Mouse (Mus musculus): Measurements from ENCODE around the gene Kyat1. TPM values are rescaled to one million over a fixed set of nuclear protein-coding genes. Genes with fewer than 3 reads are reported as not detected.
A peak's percentile ranks its signal among the peaks of the same experiment; 100 is the strongest.

The Kyat1 gene
- total RNA-seq (2021) = 10 to 100 TPM; 43.1 to 44.0 TPM

DNA sequence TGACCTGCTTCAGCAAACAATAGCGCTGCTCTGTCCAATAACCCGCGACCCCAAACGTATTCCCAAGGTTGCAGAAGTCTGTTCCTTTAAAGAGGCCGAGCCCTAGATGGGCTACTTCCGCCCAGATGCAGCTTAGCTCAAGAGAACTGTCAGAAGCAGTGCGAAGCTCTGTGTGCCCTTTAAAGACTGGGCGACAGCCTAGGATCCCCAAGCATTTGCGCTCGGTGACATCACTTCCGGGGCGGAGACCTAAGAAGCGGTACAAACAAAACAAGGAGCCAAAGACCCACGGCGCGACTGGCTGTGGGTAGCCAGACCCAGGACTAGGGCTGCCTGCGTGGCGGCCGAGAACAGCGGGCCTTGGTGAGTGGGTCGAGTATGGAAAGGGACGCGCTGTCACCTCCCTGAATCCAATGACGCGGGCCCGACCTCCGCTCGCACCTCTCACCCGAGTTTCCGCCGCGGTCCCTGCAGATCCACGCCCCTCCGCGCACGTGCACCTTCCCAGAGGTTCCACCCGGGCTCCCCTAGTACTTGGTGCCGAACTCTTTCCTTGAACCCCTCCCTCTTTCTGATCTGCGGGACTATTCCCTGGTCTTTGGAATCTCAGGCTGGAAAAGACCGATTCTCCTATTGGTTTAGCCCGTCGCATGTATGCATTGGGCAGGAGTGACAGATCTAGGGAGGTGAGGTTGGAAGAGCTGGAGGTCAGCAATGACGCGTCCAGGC, at the start of gene Kyat1:
Gene Kyat1, minus strand, starts transcription at position 219 of the 729 bp plus-strand sequence.
- intact Hi-C loops (cut with DNase I) = loop anchor here (1.0 to 2.0 kb wide), 3 partner anchors 27 to 65 kb away; partner anchors contain the start of genes Lrrc8a and Spout1
- DNase-seq (ENCODE audit: low spot score) = peak; percentile 89

DNA sequence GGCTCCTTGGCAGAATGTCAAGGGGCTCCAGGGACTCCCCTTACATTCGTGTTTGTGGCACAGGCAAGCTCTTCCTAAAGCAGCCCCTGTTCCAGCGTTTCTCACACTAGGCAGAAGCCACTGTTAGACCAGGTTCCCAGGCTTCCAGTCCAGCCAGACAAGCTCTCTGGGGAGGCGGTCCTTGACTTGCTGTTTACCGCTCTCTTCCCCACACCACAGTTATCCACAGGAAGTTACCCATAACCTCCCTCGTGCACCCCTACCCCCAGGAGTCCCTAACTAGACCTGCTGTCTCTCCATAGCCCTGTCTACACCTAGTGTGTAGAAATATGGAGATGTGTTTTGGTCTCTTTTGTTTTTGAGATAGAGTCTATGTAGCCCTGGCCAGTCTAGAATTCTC, 48.2 kb upstream of the Kyat1 start:
- no peak for DNase-seq (ENCODE audit: low spot score)
- intact Hi-C loops (cut with DNase I) = no loop called here

DNA sequence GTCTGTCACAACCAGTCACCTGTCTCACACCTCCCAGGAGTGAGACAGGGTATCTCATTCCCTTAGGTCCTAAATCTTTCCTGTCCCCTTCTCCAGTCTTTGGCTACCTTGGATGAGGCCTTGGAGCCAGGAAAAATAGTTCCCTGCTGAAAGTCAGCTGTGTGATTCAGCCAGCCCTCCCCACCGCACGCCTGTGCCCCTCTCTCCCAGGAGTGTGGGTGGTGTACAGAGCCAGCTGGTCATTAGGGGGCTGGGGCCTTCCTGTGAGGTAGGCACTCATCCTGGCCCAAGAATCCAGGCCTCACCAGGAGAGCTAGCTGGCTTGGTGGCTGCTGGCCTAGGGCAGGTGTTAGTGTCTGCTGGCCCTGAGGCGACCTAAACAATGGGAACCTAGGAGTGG, 46.9 kb upstream of the Kyat1 start:
- intact Hi-C loops (cut with DNase I) = no loop called here
- no peak for DNase-seq (ENCODE audit: low spot score)

DNA sequence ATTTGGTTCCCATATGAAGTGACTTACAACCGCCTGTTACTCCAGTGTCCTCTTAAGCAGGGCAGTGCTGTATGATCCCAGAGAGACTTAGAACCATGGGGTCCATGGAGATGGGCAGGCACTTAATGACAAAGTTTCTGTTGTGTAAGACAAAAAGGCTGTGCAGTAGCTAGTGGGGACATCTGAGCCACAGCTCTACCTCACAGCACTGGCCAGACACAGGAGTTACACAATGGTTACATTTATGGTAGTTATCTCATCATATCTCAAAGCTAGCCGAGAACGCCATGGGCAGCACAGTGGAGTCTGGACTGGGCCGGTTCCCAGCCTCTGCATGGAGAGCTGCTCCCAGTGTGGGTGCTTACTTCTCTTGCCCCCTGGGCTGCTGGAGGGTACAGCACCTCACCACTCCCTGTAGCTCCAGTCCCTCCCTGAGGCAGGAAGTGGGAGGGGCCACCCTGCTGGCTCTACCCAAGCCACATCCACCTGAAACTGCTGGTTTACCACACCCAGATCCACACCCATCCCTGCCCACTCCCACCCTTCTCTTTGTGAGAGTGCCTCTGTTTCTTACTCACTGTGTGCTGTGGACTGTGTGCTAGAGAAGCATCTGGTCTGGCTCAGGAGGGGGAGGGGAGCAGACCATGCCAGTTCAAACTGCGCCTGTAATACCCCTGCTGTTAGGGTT, 45.9 kb upstream of the Kyat1 start:
- no peak for DNase-seq (ENCODE audit: low spot score)
- intact Hi-C loops (cut with DNase I) = no loop called here

DNA sequence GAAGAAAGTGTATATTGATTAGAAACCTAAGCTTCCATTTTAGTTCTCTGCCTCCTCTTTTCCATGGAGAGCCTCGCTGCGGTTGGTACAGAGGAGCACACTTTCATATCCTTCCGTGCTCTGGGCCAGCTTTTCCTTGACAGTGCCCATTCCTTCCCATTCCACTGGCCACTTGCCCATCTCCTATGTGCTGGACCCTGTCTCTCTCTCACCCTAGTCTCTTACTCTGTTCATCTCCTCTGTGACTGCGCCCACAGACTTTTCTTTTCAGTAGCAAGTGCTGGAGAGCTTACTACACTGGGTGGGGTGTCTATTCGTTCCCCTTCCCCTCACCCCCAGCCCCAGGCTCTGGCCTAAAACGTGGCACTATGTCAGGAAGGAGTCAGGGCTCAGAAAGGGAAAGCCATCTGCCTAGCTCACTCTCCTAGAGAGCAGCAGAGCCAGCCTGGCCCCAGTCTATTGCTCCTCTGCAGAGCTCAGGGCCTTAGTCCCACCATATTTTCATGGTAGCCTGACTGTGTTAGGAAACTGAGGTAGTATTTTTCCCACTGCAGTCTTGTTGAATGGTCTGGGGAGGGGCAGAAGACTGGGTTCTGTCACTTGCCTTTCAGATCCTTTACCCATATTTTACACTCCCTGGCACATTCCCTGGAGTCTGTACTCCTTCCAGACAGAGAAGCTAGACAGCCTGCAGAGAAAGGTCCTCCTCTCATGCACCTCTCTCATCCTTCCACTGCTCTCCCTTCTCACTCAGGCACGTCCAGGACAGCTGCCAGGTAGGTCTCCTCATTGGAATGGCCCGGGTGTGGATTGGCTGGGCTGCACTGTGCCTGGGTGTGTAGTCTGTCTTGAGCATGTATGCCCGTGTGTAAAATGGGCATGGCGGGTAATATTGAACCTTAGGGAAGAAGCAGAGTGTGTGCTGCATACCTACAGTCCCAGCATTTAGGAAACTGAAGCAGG, 44.8 kb upstream of the Kyat1 start:
- intact Hi-C loops (cut with DNase I) = no loop called here

DNA sequence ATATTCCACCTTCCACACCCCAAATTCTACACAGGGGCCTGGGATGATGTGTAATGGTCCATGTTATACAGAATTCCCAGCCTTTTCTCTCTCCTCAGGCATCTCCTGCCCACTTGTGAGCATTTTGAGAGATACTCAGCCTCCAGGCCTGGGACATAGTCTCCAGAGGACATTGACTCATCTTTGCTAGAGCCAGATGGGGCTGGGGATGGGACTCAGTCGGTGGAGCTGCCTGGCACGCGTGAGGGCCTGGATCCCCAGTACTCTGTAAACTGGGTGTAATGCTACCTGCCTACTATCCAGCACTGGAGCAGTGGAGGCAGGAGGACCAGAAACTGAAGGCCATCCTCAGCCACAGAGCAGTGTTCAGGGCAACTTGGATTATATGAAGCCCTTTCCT, 43.5 kb upstream of the Kyat1 start:
- no peak for DNase-seq (ENCODE audit: low spot score)
- intact Hi-C loops (cut with DNase I) = no loop called here

More for the DNA sequence above, 44.8 kb upstream of the Kyat1 start:
- DNase-seq (ENCODE audit: low spot score) = no peak

DNA sequence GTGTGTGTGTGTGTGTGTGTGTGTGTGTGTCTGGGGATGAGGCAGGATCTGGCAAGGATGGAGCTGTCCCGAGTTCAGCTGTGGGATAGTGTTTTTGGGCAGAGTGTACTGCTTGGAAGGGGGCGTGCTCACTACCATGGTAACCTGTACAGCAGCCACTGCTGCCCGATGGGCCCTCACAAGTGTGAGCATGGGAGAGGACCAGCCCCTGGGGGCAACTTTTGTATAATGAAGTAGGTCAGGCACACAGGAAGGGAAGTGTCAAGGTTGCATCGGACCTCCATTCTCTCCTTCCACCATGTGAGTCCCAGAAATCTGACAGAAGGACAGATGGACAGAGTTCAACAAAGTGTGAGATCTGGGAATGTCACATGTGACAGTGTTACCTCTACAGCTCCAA, 42.0 kb upstream of the Kyat1 start:
- no peak for DNase-seq (ENCODE audit: low spot score)
- intact Hi-C loops (cut with DNase I) = no loop called here

DNA sequence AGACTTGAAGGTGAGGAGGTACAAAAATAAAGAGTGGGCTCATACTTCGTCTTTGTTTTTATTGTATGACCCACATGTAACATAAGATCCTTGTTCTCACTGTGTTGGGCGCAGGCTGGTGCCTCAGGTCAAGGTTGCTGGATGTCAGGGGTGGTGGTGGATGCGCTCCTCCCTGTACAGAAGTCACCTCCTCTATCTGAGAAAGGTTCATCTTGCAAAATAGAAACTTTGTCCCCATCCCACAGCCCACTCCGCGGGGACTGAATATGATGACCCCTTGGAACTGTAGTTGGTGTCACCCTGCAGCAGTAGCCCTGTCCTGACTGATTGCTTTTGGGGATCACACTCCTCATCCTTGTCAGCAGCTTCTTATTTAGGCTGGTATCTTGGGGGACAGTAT, 41.4 kb upstream of the Kyat1 start:
- no peak for DNase-seq (ENCODE audit: low spot score)
- intact Hi-C loops (cut with DNase I) = no loop called here

DNA sequence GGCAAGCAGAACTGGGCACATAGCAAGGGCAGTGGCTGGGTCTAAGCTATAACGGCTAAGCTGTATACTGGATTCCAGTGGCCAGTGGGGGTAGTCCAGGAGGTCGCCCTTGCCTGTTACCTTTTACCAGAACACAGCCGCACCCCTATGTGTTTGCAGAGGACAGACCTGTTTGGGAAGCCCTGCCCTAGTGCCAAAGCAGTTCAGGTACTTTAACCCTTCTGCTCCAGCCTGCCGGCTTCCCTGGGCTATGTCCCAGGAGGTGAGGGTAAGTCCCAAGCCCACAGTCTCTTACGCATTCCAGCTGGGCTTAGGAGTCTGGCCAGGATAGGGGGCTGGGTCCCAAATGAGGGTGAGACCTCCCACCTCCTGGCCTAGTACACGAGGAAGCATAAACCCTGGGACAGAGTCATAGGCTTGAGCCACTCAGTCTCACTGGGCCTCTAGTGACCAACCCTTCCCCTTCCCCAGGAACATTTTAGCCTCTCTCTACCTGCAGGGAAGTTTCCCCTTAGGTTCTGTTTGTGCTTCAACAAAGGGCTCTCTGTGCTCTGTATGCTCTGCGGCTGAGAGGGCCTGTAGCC, 39.0 kb upstream of the Kyat1 start:
- intact Hi-C loops (cut with DNase I) = loop anchor here (2.0 kb wide), 1 partner anchor 14 kb away; no protein-coding TSS in a partner anchor
- no peak for DNase-seq (ENCODE audit: low spot score)

DNA sequence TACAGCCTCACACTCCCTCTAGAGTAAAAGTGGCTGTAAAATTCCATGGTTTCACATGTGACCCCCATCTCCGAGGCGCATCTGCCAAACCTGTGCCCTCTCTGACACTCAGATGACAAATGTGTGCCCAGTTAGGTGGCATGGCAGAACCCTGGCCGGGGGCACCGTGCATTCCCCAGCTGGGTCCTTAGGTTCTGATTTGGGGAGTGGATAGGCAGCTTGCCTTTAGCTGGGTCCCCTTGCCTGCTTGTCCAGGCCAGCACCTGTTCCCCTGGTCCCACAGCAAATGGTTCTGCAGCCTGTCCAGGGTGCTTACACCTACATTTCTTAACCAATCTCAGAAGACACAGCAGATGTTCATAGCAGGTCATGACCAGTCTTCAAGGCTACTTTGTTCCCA, 37.7 kb upstream of the Kyat1 start:
- intact Hi-C loops (cut with DNase I) = no loop called here
- no peak for DNase-seq (ENCODE audit: low spot score)

DNA sequence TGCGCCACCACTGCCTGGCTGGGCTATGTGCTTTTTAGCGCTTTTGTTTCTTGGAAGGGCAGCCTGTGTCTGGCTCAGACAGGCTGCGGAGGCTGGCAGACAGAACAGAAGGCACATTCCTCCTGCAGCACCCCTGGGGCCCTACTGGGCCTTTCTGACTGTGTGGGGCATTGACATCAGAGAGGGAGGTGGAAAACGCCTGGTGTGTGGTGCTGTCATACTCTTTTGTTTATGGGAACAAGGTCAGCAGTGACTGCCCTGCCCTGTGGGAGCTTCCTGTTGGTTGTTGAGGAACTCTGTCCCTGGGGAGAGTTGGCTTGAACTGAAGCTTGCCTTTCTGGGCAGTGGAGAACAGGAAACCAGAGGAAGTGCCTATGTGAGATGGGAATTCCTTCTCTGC, 36.9 kb upstream of the Kyat1 start:
- intact Hi-C loops (cut with DNase I) = loop anchor here (1.0 kb wide), 1 partner anchor 21 kb away; no protein-coding TSS in a partner anchor

DNA sequence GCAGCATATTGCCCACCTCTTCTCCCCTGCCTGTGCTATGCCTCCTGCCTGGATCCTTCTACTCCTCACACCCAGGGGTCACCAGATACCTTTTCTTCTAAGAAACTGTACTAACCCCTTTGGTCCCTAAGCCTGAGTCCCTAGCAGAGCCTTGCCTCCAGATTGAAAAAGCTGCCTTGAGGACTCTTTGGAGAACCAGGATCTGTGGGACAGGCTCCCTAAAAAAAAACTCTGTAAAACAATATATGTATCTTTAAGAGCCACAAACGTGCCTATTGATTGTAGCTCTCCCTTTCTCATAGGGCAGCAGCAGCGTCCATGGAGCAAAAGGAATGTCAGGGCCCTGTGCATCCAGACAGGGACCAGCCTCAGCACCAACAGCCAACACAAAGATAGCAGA, 34.6 kb upstream of the Kyat1 start, which contains the start of gene Gm28035:
Gene Gm28035, plus strand, starts transcription at position 301 of the 400 bp plus-strand sequence.
- intact Hi-C loops (cut with DNase I) = no loop called here
- no peak for DNase-seq (ENCODE audit: low spot score)

More for the DNA sequence above, 36.9 kb upstream of the Kyat1 start:
- peak; percentile 83 for DNase-seq (ENCODE audit: low spot score)

DNA sequence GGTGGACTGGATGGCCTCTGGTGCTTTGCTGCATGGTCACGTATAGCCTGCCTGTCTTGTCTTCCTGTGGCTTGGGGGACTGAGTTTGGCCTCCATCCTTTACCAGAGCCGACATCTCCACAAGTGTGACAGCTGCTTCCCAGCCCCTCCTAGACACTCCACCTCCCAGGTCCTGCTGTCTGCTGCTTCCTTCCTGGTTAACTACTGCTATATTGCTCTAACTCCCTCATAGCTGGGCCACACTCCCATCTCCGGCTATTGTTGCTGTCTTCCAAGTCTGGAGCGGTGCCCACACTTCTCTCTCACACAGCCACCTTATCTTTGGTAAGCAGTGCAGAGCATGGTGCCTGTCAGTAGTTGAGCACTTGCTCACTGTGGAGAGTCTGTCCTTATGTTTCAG, 34.1 kb upstream of the Kyat1 start:
- peak; percentile 71 for DNase-seq (ENCODE audit: low spot score)
- intact Hi-C loops (cut with DNase I) = no loop called here

DNA sequence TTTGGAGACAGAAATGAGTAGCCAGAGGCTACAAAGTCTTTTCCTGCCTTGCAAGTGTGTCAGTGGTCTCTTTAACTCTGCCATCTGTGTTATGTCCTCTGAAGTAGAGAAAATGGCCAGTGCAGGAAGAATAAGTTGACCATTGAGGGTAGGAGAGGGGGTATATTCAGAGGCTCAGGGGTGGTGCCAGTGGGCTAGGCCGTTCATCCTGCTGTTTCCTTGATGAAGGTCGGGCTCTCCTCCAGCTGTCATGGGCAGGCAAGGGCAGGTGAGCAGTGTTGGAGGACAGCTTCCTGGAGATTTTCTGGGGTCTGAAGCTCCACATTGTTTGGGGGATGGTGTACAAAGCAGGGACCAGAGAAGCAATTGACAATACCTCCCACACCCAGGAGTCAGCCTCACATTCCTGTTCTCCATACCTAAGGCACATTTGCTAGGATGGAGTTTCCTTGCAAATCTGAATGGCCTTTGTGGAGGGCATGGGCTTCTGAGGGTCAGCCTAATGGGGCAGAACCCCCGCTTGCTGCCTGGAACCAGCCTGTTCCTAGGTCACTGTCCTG, 33.3 kb upstream of the Kyat1 start:
- DNase-seq (ENCODE audit: low spot score) = no peak
- intact Hi-C loops (cut with DNase I) = no loop called here

DNA sequence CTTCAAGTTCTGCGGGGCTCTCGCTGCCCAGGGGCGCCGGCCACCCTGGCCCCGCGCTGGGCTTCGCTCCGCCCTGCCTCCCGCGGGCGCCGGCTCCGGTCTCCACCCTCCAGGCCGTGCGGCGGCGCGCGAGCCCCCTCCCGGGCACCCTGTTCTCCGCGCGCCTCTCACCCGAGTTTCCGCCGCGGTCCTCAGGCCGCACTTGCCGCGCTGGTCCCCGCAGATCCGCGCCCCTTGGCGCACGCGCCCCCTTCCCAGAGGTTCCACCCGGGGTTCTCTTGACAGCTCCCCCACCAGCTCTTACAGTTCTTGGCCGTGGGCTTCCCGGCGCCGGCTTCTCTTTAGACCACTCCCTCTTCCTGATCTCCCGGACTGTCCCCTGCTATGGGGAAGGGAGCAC, 32.2 kb upstream of the Kyat1 start:
- no peak for DNase-seq (ENCODE audit: low spot score)
- intact Hi-C loops (cut with DNase I) = loop anchor here (1.0 to 2.0 kb wide), 3 partner anchors 32 to 59 kb away; partner anchors contain the start of genes Kyat1 and Spout1

DNA sequence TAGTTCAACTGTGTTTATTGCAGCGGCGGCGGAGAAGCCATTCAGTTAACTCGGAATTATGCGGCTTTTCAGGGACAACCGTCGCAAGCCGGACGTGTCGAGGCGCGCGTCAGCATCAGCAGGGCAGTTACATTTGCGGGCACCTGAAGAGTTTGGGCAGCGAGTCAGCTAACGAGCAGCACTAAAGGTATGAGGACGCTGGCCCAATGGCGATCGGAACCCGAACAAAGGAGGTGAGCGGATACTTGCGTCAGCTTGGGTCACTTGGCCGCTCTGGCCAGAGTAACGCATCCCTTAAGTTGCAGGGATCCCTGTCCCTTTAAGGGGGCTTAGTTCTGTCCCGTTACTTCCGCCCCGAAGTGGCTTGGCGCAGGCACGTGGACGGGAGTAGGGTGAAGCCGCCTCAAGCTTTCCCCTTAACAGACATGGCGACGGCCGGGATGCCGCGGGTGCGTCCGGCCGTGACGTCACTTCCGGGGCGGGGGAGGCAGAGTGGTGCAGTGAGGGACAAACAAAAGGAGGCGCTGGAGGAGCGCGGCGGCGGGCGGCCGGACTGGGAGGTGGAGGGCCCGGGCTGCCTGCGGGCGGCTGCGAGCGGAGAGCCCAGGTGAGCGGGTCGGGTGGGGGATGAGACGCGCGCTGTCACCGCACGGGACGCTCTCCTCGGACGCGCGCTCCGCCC, 31.7 kb upstream of the Kyat1 start, which contains the start of gene Lrrc8a:
Gene Lrrc8a, plus strand, starts transcription at position 517 of the 682 bp plus-strand sequence.
- intact Hi-C loops (cut with DNase I) = loop anchor here (1.0 to 2.0 kb wide), 3 partner anchors 32 to 59 kb away; partner anchors contain the start of genes Kyat1 and Spout1
- DNase-seq (ENCODE audit: low spot score) = peak; percentile 100

DNA sequence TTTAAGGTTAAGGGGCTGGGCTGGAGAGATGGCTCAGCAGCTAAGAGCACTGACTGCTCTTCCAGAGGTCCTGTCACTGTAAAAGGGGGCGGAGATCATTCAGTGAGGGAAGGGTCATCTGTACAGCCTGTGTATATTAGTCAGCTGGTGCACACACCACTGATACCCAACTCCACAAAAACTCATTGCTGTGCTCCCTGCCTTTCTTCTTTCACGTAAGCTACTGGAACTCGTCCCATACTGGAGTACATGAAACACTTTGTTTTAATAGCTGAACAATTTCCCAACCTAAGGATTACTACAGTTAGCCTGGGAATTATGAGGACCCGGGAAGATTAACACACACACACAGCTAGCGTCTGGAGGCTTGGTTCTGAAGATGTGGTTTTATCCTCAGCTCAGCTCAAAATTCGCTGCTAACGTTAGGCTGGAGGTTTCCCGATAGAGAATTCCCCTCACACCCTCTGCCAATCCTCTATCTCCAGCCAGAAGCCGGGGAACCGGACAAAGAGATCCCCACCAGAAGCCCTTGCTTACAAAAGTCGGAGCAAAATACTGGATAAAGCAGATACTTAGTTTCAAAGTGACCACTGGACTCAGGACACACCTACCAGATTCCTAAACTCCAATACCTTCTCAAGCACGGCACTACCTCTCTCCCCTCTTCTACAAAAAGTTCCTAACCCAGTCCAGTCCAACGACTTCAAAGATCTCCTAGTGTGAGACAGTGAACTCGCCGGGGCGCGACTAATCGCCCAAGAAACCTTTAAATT, 31.0 kb upstream of the Kyat1 start:
- DNase-seq (ENCODE audit: low spot score) = no peak
- intact Hi-C loops (cut with DNase I) = loop anchor here (1.0 to 2.0 kb wide), 3 partner anchors 31 to 58 kb away; partner anchors contain the start of genes Kyat1 and Spout1

DNA sequence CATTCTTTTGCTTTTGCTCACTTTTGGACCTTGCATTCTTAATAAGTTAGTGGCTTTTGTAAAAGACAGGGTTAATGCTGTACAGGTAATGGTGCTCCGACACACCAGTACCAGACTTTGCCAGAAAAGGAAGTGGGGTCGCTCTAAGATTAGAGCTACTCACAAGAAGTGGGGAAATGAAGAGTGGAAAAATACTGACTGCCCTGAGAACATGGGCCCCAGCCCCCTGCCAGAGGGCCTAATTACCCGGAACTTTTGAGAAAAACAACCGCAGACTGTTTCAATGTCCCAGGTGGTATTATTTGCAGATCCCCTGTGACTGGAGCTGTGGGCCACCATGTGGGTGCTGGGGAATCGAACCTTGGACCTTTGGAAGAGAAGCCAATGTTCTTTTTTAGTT, 29.9 kb upstream of the Kyat1 start:
- no peak for DNase-seq (ENCODE audit: low spot score)
- intact Hi-C loops (cut with DNase I) = no loop called here

All from heart, postnatal 25 days (tissue).